Mouse (Mus musculus) neural tube, embryonic 15.5 days (tissue): ENCODE data around the gene Lrrc32. TPM values are rescaled to one million over a fixed set of nuclear protein-coding genes. Genes with fewer than 3 reads are reported as not detected.
A peak's percentile ranks its signal among the peaks of the same experiment; 100 is the strongest.

Experiments
- ATAC-seq: fragments of 200-750 bp; cut with Nextera tagmentation; 2 replicates; pipeline ENCODE4 v1.8.0; 2017; ENCODE audit warnings: mild to moderate bottlenecking, moderate TSS enrichment, moderate library complexity; ENCODE audit not compliant: low FRiP score
- H3K27ac ChIP-seq: fragments of 300-500 bp; sonication (generic); replicated peaks from 2 replicates; pipeline ENCODE4 v1.5.1; 2015; ENCODE audit warnings: mild to moderate bottlenecking, inconsistent platforms
- H3K27me3 ChIP-seq: fragments of 300-500 bp; sonication (generic); replicated peaks from 2 replicates; pipeline ENCODE4 v1.6.1; 2015; ENCODE audit warnings: inconsistent platforms
- H3K36me3 ChIP-seq: fragments of 300-500 bp; sonication (generic); 2 replicates; pipeline ENCODE4 v1.6.1; 2015; ENCODE audit warnings: inconsistent platforms
- H3K4me1 ChIP-seq: fragments of 300-500 bp; sonication (generic); 2 replicates; pipeline ENCODE4 v1.6.1; 2015; ENCODE audit warnings: inconsistent platforms
- H3K4me2 ChIP-seq: fragments of 300-500 bp; sonication (generic); 2 replicates; pipeline ENCODE4 v1.6.1; 2015; ENCODE audit warnings: inconsistent platforms, mild to moderate bottlenecking, moderate library complexity
- H3K4me3 ChIP-seq: fragments of 300-500 bp; sonication (generic); replicated peaks from 2 replicates; pipeline ENCODE4 v1.5.1; 2015; ENCODE audit warnings: mild to moderate bottlenecking, inconsistent platforms
- H3K9ac ChIP-seq: fragments of 300-500 bp; sonication (generic); replicated peaks from 2 replicates; pipeline ENCODE4 v1.6.1; 2015; ENCODE audit warnings: mild to moderate bottlenecking, inconsistent platforms
- H3K9me3 ChIP-seq: fragments of 300-500 bp; sonication (generic); replicated peaks from 2 replicates; pipeline ENCODE4 v1.6.1; 2016; ENCODE audit warnings: inconsistent platforms
- WGBS: fragments of 180-500 bp; shearing (Covaris S2); methylation state at CpG from one replicate; pipeline ENCODE4 v1.1.7; 2015; ENCODE audit warnings: mixed read lengths; 5-methylcytosine and 5-hydroxymethylcytosine counted together
- polyA plus RNA-seq: library from polyadenylated mRNA; unstranded; fragments of >200 nt; fragmentation: Nextera tagmentation; extraction: Ambion mirVana; gene quantifications from 2 replicates; pipeline ENCODE4 v1.2.1, GENCODE M21; 2015

Gene Lrrc32
- polyA plus RNA-seq, 1 experiment from 2014 or later: 3.1 TPM

DNA sequence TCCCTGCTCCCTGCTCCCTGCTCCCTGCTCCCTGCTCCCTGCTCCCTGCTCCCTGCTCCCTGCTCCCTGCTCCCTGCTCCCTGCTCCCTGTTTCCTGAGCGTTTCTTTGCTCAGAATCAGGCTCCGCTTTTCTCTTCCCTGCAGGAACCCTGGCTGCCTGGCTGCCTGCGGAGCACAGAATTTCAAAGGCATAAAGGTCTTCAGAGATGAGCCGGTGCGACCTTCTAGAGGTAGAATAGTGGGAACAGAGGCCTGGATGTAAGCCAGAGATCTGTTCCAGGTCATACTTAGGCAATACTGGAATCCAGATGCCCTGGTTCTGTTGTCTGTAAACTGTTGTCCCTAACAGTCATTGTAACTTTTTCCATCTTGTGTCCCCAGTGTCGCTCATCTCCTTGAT is 35.3 kb downstream of the Lrrc32 start:
- Histone ChIP-seq H3K4me3 (no peak overlapping the region), H3K4me2 (no peak overlapping the region), H3K9me3 (no peaks in the 10 kb centered on the region), H3K36me3 (no peaks in the 10 kb centered on the region), H3K27me3 (no peaks in the 10 kb centered on the region), H3K27ac (peak overlapping the region; percentile 62), H3K9ac (no peak overlapping the region), H3K4me1 (peaks cover 26% of the 10 kb centered on the region)
- ATAC-seq: no peak
- 28% methylated on average over 6 of the region's 6 CpGs for WGBS

DNA sequence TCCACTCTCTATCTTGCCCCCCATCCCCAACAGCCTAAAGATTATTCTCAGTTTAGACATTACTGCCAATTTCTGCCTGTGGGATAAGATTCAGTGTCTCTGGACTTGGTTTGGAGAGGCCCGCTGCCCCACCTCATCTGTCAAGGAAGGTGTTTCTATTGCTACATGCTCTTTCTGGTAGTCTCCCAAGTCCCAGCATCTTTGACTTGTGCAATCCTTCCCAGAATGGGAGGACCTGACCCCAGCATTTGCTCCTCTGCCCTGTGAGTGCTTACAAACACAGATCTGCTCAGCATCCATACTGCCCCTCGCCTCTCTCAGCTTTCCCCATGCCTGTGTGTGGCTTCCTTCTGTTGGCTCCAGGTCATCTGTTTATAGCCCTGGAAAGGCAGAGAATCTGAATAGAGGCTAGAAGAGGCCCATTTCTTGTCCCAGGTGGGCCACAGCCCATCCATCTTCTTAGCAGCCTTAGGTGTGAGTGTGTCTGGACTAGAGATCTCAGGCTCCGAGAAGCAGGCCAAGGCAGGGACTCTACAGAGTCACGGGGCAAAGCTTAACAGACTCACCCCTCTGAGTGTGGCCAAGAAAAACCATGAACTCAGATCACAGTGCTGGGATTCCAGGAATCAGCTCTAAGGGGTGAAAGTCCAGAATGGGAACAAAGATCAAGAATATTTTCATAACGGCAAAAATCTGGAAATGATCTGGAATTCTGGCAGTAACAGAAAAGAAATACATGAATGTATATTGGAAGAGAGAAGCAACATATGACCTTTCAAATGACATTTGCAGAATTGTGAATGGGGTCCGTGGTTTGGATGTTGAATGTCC is 36.0 kb downstream of the Lrrc32 start:
- Histone ChIP-seq H3K9me3 (no peaks in the 10 kb centered on the region), H3K36me3 (no peaks in the 10 kb centered on the region), H3K4me3 (no peak overlapping the region), H3K9ac (no peak overlapping the region), H3K4me2 (no peak overlapping the region), H3K4me1 (peaks cover 26% of the 10 kb centered on the region), H3K27me3 (no peaks in the 10 kb centered on the region), H3K27ac (peak overlapping the region; percentile 62; the same call in 1 of the 2 replicates)
- no peak for ATAC-seq
- WGBS: 81% methylated on average over 6 of the region's 6 CpGs

DNA sequence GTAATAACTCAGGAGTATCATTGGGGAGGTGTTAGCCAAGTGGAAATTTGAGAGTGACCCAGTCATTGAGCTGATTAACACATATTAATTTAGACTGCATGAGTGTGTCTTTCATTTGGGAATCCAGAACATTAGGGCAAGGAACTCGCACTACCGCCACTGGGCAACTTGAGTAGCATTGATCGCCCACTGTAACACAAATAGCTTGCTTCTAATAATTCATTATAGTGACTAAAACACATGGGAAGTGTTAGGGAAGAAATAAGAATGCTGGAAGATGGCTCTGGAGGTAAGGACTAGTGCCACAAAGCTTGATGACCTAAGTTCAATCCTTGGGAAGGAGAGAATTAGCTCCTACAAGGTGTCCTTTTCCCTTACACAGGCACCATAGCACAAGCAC is 38.0 kb downstream of the Lrrc32 start:
- Histone ChIP-seq H3K9me3 (no peaks in the 10 kb centered on the region), H3K4me2 (no peak overlapping the region), H3K27ac (no peak overlapping the region), H3K4me1 (peaks cover 26% of the 10 kb centered on the region), H3K27me3 (no peaks in the 10 kb centered on the region), H3K9ac (no peak overlapping the region), H3K4me3 (no peak overlapping the region), H3K36me3 (no peaks in the 10 kb centered on the region)
- no peak for ATAC-seq
- WGBS: 84% methylated on average over 3 of the region's 3 CpGs

DNA sequence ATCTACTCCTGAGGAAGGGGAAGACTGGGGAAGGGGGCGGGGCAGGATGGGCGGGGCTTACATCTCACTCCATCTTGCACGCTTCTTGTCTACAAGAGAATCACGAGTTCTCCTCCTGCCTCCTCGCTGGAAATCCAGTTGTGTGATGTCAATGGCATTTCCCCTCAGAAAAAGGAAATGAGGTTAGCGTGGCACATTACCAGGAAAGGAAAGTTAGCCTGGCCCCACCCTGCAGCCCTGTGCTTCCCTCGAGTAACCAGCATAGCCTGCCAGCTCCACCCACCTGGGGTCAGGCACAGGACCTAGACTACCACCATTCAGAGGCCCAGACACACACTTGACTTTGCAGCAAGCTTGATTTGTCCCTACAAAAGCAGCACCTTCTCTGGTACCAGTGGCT is 42.5 kb downstream of the Lrrc32 start:
- Histone ChIP-seq H3K27me3 (no peaks in the 10 kb centered on the region), H3K4me3 (no peak overlapping the region), H3K9me3 (no peaks in the 10 kb centered on the region), H3K9ac (no peak overlapping the region), H3K4me2 (no peak overlapping the region), H3K4me1 (no peaks in the 10 kb centered on the region), H3K36me3 (no peaks in the 10 kb centered on the region), H3K27ac (no peak overlapping the region)
- ATAC-seq: no peak
- 82% methylated on average over 7 of the region's 7 CpGs for WGBS

DNA sequence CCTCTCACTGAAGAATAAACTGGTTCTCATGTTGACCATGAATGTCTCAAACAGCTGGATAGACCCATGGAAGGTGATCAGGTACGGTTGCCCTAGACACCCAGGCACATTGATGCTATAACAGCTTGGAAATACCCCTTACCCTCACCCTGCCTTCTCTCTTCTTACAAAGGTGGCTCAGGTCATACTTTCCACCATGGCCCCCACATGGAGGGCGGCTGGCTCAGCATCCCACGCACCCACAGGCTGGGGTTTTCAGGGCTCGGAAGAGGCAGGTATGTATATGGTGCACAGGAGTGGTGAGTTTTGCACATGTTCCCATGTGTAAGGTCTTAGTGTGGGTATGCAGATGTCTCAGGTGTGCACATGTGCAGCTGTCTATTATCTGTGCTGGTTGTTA is 43.9 kb downstream of the Lrrc32 start:
- Histone ChIP-seq H3K4me1 (peaks cover 4% of the 10 kb centered on the region), H3K9ac (no peak overlapping the region), H3K4me3 (no peak overlapping the region), H3K36me3 (no peaks in the 10 kb centered on the region), H3K27me3 (no peaks in the 10 kb centered on the region), H3K27ac (no peak overlapping the region), H3K4me2 (no peak overlapping the region), H3K9me3 (no peaks in the 10 kb centered on the region)
- no peak for ATAC-seq
- WGBS: 93% methylated on average over 4 of the region's 4 CpGs

DNA sequence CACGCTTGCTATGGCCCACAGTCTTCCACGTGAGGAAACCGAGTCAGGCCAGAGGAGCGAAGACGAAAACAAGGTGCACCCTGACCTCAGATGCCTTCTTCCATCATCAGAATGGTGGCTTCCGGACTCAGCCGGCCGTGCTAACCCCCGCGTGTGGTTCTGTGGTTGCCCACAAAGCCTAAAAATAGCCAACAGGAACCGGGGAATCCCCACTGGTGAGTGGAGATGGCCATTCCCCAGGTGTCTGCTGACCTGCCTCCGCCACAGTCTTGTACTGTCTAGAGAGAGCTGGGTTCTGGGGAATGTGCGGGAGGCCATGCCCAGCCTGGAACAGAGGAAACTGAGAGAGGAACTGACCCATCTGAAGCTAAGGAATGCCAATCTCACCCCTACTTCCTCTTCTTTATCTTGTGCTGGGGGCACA is 45.4 kb downstream of the Lrrc32 start:
- no peaks in the 10 kb centered on the region for H3K27me3 ChIP-seq
- no peak overlapping the region for H3K27ac ChIP-seq
- H3K9ac ChIP-seq: no peak overlapping the region
- no peaks in the 10 kb centered on the region for H3K9me3 ChIP-seq
- H3K4me2 ChIP-seq: no peak overlapping the region
- H3K4me3 ChIP-seq: no peak overlapping the region
- 94% methylated on average over 13 of the region's 13 CpGs for whole genome bisulfite sequencing
- H3K36me3 ChIP-seq: no peaks in the 10 kb centered on the region
- H3K4me1 ChIP-seq: peaks cover 7% of the 10 kb centered on the region
- no peak for ATAC-seq

DNA sequence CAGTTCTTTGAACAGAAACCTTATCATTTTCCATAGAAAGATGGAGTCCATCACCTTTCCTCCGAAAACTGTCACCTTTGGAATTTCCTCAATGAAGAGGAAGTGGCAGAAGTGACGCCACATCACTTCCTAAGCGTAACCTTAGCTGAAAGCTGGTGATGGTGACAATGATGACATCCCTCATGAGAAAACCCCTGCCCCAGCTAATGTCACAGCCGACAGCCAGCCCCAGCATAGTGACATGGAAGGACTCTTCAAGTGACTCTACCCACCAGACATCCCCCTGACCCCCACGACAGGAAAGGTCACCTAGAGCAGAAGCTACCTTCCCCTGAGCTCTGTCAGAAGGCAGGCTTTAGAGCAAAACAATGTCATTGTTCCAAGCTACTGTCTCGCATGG is 46.1 kb downstream of the Lrrc32 start:
- Histone ChIP-seq H3K9me3 (no peaks in the 10 kb centered on the region), H3K9ac (no peak overlapping the region), H3K4me1 (peaks cover 7% of the 10 kb centered on the region), H3K27me3 (no peaks in the 10 kb centered on the region), H3K4me3 (no peak overlapping the region), H3K4me2 (no peak overlapping the region), H3K36me3 (no peaks in the 10 kb centered on the region), H3K27ac (no peak overlapping the region)
- 92% methylated on average over 6 of the region's 6 CpGs for WGBS
- ATAC-seq: no peak

DNA sequence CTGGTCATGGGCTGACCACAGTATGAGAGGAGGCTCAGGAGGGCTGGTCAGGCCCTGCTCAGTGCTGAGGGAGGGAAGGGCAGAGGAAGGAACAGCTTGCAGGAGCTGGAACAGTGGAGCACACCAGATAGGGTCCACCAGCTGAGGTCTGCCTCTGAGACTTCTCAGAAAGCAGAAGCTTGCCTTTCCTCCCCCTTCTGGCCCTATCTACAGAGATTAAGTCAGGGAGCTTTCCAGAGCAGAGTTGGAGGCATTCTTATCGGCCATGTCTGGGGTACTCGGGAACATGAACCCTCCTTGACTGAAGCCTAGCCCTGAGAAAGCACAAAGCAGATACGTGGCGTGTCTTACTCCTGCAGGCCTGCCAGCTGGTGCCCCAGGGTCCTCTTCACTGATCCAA is 46.8 kb downstream of the Lrrc32 start:
- Histone ChIP-seq H3K4me3 (no peak overlapping the region), H3K4me2 (no peak overlapping the region), H3K36me3 (no peaks in the 10 kb centered on the region), H3K9me3 (no peaks in the 10 kb centered on the region), H3K4me1 (peaks cover 7% of the 10 kb centered on the region), H3K27ac (no peak overlapping the region), H3K27me3 (no peaks in the 10 kb centered on the region), H3K9ac (no peak overlapping the region)
- no peak for ATAC-seq
- 86% methylated on average over 4 of the region's 4 CpGs for WGBS

DNA sequence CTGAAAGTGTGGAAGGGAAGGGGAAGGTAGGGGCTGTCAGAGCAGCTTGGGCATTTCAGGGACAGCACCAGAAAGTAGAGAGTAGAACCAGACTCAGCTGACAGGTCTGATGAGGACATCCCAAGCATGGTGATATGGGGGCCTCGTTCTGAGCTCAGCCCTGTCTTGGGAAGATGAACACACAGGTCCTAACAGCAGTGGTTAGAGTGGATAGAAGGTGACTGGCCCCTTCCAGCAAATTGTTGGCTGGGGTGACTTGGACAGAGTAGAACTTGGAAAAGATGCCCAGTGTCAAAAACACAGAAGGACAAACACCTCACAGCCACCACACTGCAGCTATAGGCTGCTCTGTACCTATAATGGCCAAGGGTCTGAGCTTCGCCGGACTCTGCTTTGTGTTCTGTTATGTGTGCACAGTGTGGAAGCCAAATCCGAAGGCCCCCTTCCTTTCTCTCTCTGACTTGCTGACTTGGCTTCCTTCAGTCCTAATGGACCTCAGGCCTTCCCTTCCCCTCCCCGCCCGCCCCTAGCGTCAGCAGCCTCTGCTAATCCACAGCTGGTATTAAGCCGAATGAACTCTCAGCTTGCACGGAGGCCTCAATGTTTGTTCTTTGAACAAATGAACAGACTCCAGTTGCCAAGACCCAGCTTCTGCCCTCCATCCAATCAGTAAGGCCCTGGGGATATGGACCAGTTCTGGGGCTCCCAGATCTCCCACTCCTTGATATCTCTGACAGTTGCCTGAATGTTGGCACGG is 48.3 kb downstream of the Lrrc32 start:
- no peak overlapping the region for H3K4me2 ChIP-seq
- no peak; the same call in 1 of the 2 replicates for ATAC-seq
- 39% methylated on average over 10 of the region's 10 CpGs for WGBS
- no peaks in the 10 kb centered on the region for H3K27me3 ChIP-seq
- H3K36me3 ChIP-seq: no peaks in the 10 kb centered on the region
- no peaks in the 10 kb centered on the region for H3K9me3 ChIP-seq
- no peak overlapping the region for H3K9ac ChIP-seq
- H3K4me1 ChIP-seq: peaks cover 7% of the 10 kb centered on the region
- no peak overlapping the region for H3K4me3 ChIP-seq
- H3K27ac ChIP-seq: 0 out of 2 replicates have a peak overlapping the region, but pooled peaks have one; percentile 10

DNA sequence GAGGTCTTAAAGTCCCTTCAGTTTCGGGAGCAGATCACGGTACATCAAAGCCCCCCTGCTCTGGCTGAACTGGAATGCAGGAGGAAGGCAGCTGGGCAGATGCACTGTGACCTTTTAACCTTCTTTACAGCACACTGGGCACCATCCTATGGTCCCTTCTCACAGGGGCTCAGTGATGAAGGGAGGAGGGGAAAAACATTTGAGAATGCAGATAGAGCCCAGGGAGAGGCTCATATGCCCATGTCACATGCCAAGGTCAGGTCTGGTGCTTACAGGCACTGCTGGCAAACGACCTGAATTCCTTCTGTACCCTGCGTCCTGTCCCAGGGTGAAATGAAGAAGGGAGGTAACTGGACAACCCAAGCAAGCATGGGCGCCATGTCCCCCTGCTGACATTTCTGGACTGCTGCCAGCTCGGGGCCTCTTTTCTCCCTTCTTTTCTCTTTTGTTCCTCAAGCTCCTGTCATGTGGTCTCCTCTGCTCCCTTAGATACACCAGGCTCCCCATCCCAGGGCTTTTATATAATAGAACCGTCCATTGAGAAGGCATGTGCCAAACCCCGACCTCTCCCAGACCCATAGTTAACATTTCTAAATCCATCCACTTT is 49.0 kb downstream of the Lrrc32 start:
- 35% methylated on average over 8 of the region's 8 CpGs for WGBS
- Histone ChIP-seq H3K27me3 (no peaks in the 10 kb centered on the region), H3K4me1 (peaks cover 7% of the 10 kb centered on the region), H3K9ac (no peak overlapping the region), H3K4me2 (no peak overlapping the region), H3K27ac (0 out of 2 replicates have a peak overlapping the region, but pooled peaks have one; percentile 10), H3K4me3 (no peak overlapping the region), H3K36me3 (no peaks in the 10 kb centered on the region), H3K9me3 (no peaks in the 10 kb centered on the region)
- ATAC-seq: no peak

DNA sequence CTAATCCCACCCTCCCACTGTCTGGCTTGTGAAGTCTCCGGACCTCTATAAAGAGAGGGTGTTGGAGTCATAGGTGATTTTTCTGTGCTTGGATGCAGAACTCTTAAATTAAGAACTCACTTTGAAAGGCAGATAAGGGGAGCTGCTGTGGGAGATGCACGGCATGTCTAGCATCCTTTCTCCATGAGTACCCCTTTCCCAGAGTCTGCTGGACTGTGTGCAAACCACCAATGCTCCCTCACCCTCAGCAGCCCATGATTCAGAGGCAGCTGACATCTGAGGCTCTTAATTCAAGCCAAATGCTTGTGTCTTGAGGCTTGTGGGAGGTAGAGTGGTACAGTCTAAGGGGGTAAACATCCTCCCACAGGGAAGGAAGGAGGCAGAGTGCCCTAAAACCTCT is 51.8 kb downstream of the Lrrc32 start:
- H3K27ac ChIP-seq: no peak overlapping the region
- no peak for ATAC-seq
- 58% methylated on average over 2 of the region's 2 CpGs for WGBS

More for the DNA sequence above, 51.8 kb downstream of the Lrrc32 start:
- H3K27me3 ChIP-seq: no peaks in the 10 kb centered on the region
- no peaks in the 10 kb centered on the region for H3K9me3 ChIP-seq
- H3K9ac ChIP-seq: no peak overlapping the region
- no peak overlapping the region for H3K4me3 ChIP-seq
- H3K36me3 ChIP-seq: no peaks in the 10 kb centered on the region
- H3K4me2 ChIP-seq: no peak overlapping the region
- H3K4me1 ChIP-seq: peaks cover 11% of the 10 kb centered on the region
